Mouse (Mus musculus): ENCODE data around the gene Cds1. TPM values are rescaled to one million over a fixed set of nuclear protein-coding genes. Genes with fewer than 3 reads are reported as not detected.
"Not testable (repeated sequence)": the region's sequence is repeated elsewhere in the genome, so short reads cannot be mapped to it uniquely, and the experiment has no call there.

Gene Cds1
- total RNA-seq, 2 experiments from 2014 or later, result 3.7 to 9.5 TPM

- peak; percentile 23 for DNase-seq (ENCODE audit: low spot score)
These were observed 61.6 kb downstream of the Cds1 start for GRCm38 (mm10) chr5:101826531-101826970.

GRCm38 (mm10) chr5:101827477-101827876, 62.5 kb downstream of the Cds1 start:
- no peak for DNase-seq (ENCODE audit: low spot score)

GRCm38 (mm10) chr5:101828932-101829331, 64.0 kb downstream of the Cds1 start:
- DNase-seq (ENCODE audit: low spot score), result no peak

DNA sequence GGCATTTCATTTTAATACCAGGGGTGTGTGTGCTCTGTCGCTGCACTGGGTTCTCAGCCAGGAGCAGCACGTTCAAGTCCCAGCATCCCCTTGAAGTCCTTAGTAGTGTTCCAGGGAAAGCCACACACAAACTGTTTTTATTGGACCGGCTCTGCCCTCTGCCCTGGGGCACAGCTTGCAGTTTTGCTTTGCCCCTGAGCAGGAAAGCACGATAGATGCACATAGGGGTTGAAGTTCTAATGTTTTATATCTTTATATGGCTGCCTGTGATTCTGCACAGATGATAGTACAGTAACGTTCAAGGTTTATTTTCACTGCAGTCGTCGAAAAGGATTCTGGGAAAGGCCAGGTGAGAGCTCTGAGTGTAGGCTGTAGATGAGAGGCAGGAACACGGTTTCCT, 65.2 kb downstream of the Cds1 start:
- DNase-seq (ENCODE audit: low spot score), result no peak

GRCm38 (mm10) chr5:101832042-101832441, 67.1 kb downstream of the Cds1 start:
- DNase-seq (ENCODE audit: low spot score), result no peak

GRCm38 (mm10) chr5:101832991-101833390, 68.1 kb downstream of the Cds1 start:
- no peak for DNase-seq (ENCODE audit: low spot score)

- DNase-seq (ENCODE audit: low spot score), result no peak
These were observed 68.9 kb downstream of the Cds1 start for GRCm38 (mm10) chr5:101833875-101834274.

DNA sequence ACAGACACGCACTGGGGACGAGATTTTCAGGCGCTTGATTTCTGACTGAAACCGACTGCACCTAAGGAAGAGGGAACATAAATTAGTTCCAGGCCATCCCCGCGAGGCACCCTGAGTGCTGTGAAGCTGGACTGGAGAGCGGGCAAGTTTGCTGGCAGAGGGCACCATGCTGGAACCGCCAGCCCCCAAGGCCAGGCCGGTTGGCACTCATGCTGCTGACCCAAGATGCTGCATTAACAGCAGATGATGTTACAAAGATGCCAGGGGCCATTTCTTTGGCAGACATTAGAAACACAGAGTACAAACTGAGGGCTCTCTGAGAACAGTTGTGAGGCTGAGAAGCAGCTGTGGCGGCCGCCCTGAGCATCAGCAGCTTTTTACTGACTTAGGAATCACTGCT, 71.3 kb downstream of the Cds1 start:
- DNase-seq (ENCODE audit: low spot score), result peak; percentile 30

DNA sequence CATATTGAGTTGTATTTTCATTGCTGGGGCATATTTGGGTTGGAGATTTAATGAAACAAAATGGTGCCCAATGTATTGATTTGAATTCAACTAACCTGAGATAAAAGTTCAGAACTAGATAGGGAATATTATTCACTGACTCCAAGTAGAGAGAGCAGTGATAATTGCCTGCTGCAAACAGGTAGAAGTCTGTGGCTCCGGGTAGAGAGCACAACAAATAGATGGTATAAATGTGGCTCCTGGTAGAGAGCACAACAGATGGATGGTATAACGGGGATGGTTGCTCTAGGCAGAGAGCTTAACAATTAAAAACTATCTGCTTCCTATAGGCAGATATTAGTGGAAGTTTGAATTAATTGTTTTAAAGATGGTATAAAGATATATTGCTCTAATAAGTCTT, 72.7 kb downstream of the Cds1 start:
- not testable (repeated sequence) for DNase-seq (ENCODE audit: low spot score)

GRCm38 (mm10) chr5:101840476-101840875, 75.5 kb downstream of the Cds1 start:
- DNase-seq (ENCODE audit: low spot score), result no peak

DNA sequence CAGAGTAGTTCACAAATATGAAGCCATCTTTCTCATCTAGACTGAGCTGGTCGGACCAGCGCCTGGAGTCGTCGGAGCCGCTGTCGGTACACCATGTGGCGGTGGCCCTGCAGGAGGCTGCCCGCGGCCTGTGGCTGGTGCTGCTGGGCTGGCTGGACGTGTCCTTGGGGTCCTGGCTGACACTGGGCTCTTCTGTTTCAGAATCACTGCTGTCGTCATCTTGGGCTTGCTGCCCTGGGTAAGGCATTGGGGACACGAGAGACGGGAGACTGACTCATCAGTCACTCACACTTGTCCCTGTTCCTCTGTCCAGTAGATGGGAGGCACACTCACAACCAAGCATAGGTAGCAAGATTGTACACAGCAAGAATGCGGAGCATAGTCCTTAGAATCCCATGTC, 80.1 kb downstream of the Cds1 start:
- no peak for DNase-seq (ENCODE audit: low spot score)

- DNase-seq (ENCODE audit: low spot score), result no peak
These were observed 81.0 kb downstream of the Cds1 start for GRCm38 (mm10) chr5:101845930-101846329.

DNA sequence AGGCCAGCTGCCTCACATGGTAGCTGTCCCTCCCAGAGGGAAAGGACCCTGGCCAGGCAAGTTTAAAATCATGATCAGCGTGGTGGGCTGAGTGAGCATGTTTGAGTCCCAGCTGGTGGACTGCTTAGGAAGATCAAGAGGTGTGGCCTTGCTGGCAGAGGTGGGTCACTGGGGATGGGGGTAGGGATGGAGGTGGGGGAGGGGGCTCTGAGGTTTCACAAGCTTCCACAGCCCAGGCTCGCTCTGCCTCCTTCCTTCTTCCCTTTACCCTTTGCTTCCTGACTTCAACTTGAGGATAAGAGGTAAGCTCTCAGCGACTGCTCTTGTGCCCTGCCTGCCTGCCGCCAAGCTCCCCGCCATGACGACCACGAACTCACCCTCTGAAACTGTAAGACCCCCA, 82.4 kb downstream of the Cds1 start:
- no peak for DNase-seq (ENCODE audit: low spot score)

DNA sequence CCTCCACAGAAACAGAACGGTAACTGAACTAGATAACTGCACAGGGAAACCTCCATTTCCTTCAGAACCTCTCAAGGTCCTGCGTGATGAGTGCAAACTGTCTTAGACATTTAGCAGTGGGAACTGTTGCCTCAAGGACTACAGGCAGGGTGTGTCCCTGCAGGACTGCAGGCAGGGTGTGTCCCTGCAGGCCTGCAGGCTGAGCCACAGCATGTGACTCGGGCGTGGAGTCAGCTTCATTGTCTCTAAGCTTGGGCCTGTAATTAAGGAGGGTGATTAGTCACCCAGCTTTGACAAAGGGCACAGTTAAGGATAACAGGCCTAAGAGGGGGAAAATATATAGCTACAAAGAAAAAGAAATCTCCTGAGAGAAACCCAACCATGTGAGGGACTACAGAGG, 82.8 kb downstream of the Cds1 start:
- DNase-seq (ENCODE audit: low spot score), result no peak

- no peak for DNase-seq (ENCODE audit: low spot score)
These were observed 86.2 kb downstream of the Cds1 start for GRCm38 (mm10) chr5:101851133-101851532.

- no peak for DNase-seq (ENCODE audit: low spot score)
These were observed 87.3 kb downstream of the Cds1 start for GRCm38 (mm10) chr5:101852116-101852680.

DNA sequence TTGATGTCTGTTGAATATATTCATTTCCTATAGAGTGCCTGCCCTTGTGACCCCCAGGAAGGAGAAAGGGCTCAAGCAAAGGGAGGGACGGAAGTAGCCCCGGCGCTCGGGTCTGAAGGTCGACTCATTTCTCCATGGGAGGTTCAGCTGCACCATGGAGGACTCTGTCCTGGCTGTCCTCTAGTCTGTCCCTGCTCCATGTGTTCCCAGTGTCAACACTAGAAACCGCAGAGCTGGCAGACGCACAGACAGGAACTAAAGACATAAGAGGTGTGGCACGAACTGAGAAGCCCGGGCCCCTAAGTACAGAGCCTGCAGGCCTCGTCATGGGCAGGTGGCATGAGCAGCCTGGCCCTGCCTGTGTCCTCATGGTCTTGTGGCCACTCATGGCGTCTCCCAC, 89.2 kb downstream of the Cds1 start:
- DNase-seq (ENCODE audit: low spot score), result no peak

DNA sequence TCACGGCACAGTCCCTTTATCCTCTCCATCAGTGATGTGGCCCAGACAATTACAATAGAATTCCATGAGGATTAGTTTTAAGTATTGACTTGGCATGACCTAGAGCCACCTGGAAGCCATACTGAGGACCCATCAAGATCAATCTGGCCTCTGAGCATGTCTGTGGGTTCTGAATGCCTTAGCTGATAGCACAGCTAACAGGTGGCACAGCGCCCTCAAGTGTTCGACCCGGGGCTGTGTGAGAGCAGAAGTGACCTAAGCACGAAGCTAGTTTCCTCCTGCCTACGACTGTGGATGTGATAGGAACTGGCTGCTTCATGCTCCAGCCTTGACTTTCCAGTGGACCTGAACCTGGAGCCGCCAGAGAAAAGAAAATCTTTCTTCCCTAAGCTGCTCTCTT, 89.7 kb downstream of the Cds1 start:
- no peak for DNase-seq (ENCODE audit: low spot score)

DNA sequence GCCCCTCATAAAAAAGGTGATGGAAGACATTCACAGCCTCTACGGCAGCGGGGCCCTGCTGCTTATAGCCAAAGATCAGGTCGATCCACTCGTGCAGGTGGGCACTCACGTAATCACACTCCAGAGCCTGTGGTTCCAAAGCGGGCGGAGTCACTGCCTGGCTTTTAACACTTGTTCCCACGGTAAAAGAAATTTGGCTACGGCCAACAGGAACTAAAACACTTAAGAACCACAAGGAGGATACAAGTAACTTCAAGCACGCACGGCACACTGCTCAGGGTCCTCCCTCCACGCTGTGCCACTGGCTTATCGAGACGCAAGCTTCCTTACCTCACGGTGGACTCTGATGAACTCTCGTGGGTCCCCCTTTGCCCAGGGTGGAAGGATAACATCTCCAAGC, 90.5 kb downstream of the Cds1 start:
- DNase-seq (ENCODE audit: low spot score), result no peak

GRCm38 (mm10) chr5:101858891-101859436, 94.0 kb downstream of the Cds1 start:
- DNase-seq (ENCODE audit: low spot score), result no peak

- DNase-seq (ENCODE audit: low spot score), result no peak
These were observed 97.0 kb downstream of the Cds1 start for GRCm38 (mm10) chr5:101861786-101862571.

DNA sequence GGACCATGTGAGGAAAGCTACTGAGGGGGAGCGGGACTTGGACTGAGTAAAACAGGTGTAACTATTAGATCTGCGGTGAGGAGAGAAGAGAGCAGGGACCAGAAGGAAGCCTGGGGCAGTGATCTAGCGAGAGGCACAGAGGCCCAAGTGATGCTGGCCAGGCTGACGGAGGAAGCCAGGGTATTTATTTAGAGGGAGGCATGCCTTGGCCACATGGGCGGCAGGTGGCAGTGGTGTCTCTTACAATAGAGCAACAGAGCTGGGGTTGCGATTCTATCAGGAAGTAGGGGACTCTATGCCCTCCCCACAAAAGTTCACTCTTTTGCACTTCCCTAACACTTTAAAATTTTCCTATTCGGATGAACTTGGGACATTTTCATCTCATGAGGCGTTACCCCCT, 97.7 kb downstream of the Cds1 start:
- no peak for DNase-seq (ENCODE audit: low spot score)

DNA sequence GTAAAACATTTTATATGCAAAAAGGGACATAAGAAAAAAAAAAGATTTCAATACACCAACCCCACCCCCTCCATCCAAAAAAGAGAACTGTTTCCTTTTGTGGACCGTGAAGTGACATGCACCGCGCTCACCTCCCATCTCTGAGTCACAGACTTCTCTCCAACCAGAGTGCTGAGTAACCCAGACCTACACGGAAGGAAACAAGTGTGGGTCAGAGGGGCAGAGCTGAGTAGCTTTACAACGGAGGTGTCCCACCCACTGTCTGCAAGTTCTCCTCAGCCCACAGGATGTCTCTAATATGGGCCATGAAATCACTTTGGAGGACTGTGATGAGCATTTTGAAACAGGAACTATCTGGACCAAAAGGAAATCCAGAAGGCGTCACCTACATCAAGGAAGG, 99.0 kb downstream of the Cds1 start:
- no peak for DNase-seq (ENCODE audit: low spot score)

Measured in gastrocnemius, adult 18-20 months (tissue).